Mouse (Mus musculus): ENCODE results near the gene Mtmr12.

DNA sequence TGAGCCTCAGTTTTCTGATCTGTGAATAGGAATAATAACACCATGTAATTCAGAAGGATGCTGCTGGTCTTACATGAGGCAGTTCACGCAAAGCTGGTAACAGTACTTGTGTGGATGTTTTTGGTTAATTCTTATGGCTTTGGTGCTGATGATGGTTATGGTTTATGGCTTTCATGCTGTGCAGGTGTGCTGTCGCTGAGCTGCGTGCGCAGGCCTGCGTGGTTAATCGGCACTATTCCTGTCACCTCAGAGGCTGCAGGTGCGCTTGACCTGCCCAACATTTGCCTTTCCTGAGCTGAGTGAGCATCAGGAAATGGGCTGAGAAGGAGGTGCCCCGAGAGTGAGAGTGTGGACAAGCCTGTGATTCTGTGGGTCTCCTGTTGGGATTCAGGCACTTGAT lies 11.3 kb downstream of the Mtmr12 start:
- no peak for TF ChIP-seq EP300 (IDR thresholded peaks at IDR 0.05; ENCODE audit: low read depth)
- TF ChIP-seq CTCF (IDR thresholded peaks at IDR 0.05; ENCODE audit: low read depth) = no peak
